Mouse (Mus musculus) layer of hippocampus, adult 11-12 months (tissue): Measurements from ENCODE around the gene Rpf1.

ENCODE experiments used
- DNase-seq: peaks from one replicate; pipeline ENCODE4 v3.0.0; 2022; ENCODE audit warnings: low spot score

The Rpf1 gene

DNA sequence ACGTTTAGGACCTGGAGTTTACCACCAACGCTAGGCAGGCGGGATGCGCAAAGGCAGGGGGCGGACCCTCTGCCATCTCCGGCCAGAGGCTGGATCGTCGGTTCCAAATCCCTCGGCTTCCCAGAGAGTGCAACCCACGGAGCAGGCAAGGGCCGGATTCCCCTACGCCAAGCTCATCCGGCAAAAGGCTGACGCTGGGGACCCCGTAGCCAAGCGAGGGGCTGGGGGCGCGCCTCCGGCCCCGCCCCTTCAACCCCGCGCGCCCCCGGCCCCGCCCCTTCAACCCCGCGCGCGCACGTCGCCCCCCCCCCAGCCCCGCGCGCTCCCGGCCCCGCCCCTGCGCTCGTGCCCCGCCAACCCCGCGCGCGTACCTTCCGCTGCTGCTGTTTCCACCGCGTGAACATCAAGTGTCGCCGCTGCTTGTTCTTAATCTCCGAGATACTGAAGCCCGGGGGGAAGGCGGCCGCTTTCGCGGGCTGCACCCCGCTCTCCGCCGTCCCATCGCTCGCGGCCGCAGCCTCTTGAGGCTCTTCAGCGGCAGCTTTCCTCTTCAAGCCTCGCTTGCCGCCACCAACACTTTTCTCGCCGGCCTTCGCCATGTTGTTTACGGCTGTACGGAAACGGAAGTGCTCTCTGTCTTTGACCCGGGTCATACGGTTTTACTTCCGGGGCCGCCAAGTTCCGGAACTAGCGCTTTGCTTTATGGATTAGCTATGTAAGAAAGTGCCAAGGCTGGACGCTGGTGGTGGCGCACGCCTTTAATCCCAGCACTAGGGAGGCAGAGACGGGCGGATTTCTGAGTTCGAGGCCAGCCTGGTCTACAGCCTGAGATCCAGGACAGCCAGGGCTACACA, at the start of gene Rpf1:
Gene Rpf1 (minus strand): TSS at position 632 of the 854 bp plus-strand sequence.
- peak; percentile 92 for DNase-seq

DNA sequence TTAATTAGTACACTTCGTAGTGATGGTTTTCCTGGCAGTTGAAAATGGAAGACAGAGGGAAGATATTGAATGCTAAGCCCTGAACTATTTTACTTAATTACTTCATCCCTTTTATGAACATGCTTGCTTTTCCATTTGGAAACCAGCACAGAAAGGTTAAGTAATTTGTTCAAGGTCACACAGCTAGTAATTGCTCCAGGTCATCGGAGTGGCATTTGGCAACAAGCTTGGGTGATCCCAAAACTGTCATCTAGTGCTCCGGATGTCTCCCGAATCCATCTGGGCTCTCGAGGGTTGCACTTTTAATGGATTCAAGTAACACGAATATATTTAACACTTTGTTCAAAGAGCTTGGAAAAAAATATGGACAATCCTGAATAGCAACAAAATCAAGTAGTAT, 49.7 kb upstream of the Rpf1 start:
- no peak for DNase-seq

- no peak for DNase-seq
Observed at GRCm38 (mm10) chr3:146570148-146570782, 49.0 kb upstream of the Rpf1 start, which contains the start of gene Uox. Uox (plus strand) TSS chr3:146570426.

DNA sequence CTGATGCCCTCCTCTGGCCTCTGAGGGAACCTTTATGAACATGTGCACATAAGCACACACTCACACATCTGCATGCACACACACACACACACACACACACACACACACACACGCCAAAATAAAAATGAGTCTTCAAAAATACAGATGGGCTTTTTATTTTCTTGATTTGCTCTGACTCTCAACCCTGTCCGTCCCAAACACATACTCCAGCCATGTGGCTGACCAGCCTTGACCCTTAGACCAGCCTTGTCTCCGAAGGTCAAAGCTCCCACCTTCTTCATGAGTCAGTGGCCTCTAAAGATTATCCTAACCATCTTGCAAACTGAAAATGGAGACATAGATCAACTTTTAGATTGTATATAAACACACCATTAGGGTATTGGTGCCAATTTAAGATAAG, 48.4 kb upstream of the Rpf1 start:
- no peak for DNase-seq

GRCm38 (mm10) chr3:146567884-146568530, 46.8 kb upstream of the Rpf1 start:
- peak; percentile 19 for DNase-seq

DNA sequence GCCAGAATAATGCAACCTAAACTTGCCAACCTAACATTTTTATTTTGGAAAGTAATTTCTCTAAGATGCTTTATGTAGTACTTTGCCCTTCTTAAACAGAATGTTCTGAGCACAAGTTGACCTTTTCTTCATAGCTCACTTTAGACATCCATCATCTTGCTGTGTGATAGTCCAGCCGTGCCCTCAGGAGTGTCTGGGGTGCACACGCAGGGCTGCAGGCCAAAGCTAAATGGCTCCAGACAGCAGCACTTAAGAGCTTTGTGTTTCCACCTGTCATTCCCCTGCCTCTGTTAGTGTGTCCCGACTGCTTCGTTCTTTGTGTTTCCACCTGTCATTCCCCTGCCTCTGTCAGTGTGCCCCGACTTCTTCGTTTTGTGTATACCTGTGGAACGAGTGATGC, 46.1 kb upstream of the Rpf1 start:
- no peak for DNase-seq

- no peak for DNase-seq
Observed at GRCm38 (mm10) chr3:146565065-146565411, 43.8 kb upstream of the Rpf1 start.

- DNase-seq: peak; percentile 88
Observed at GRCm38 (mm10) chr3:146564268-146565064, 43.2 kb upstream of the Rpf1 start.

GRCm38 (mm10) chr3:146562936-146563335, 41.7 kb upstream of the Rpf1 start:
- DNase-seq: no peak

- DNase-seq: no peak
Observed at GRCm38 (mm10) chr3:146557507-146557906, 36.3 kb upstream of the Rpf1 start.

- DNase-seq: no peak
Observed at GRCm38 (mm10) chr3:146556567-146556966, 35.3 kb upstream of the Rpf1 start.

GRCm38 (mm10) chr3:146554816-146555215, 33.6 kb upstream of the Rpf1 start:
- DNase-seq: no peak

DNA sequence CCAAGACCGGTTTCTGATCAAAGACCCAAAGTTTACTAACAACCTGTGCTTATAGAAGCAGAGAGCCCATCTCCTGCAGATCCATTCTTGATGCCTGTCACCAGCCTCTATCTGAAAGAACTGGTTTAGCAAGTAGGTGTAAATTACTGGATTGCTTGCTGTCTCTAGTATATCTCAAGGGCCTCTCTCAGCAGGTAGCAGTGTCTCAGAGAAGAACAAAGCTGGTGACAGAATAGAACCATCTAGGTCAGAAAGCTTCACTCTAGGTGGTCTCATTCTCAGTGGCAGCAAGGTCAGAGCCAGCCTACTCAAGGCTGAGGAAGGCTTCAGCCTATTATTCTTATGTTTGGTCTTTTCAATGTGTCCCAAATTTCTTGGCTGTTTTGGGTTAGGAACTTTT, 22.4 kb upstream of the Rpf1 start:
- DNase-seq: no peak

GRCm38 (mm10) chr3:146540521-146541273, 19.5 kb upstream of the Rpf1 start:
- no peak for DNase-seq

DNA sequence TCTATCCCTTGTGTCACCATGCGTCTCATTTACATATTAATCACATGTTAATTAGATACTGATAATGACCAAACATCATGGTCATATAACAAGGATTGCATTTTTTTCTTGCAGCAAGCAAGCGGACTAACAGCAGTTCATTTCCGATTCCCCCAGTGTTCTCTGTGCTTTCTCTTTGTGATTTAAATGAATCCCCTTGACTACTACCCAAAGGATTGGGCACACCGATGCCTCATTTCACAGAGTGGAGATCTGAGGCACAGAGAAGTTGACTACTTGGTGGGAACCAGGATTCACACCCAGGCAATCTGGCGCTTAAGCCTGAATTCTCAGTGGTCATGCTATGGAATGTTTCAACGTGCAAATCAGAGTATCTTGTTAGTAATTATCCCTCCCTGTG, 13.8 kb upstream of the Rpf1 start:
- no peak for DNase-seq

DNA sequence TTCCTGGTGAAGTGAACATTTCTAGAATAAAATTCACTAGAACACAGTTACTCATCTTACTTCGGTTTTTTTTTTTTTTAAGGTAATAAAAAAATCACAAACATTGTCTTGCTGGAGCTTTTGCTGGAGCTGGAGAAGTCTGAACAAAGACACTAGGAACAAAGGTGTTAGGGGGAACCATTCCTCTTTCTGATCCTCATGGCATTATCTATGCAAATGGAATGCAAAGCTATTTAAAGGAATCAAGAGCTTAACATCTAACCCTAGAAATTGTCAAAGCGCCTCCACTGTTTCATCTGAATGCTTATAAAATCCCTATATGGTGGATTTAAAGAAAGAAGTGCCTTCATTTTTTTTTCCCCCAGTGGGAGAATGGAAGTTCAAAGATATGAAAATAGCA, 7.1 kb upstream of the Rpf1 start:
- no peak for DNase-seq

DNA sequence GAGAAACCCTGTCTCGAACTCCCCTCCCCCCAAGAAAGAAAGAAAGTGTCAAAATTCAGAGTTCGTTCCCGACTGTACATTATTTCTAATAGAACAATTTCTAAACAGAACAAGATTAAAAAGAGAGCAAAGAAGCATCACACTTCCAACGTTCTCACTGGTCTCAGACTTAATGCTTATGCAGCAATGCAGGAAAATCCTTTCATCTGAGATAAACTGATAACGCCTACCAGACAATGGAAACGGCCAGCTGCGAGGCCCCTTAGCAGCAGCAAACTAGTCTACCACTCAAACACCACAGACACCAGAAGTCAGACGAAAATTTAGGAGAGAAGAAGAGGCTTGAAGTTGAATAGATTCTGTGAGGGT, 407 bp upstream of the Rpf1 start:
- no peak for DNase-seq

- no peak for DNase-seq
Observed at GRCm38 (mm10) chr3:146520226-146520797, 917 bp downstream of the Rpf1 start.

GRCm38 (mm10) chr3:146506711-146507110, 14.5 kb downstream of the Rpf1 start:
- DNase-seq: no peak

DNA sequence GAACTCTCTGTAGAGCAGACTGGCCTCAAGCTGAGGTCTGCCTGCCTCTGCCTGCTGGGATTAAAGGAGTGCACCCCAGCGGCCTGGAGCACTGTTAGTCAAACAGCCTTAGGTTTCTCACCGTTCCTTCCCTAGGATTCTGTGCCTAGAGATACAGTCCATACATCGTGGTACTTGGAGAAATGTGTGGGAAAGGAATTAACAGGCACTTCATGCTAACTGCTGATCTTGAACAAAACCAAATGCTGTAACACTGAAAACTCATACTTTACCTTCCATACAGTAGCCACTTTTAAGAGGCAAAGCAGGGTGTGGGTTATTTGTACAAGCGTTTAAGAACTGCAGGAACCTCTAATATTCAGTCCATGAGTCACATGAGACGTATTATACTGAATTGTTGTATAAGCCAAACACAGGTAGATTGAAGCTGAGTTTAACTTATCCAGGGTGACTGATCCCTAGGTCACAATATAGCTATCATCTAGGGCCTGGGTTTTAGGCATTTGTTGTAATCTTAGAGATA, 19.6 kb downstream of the Rpf1 start:
- no peak for DNase-seq

DNA sequence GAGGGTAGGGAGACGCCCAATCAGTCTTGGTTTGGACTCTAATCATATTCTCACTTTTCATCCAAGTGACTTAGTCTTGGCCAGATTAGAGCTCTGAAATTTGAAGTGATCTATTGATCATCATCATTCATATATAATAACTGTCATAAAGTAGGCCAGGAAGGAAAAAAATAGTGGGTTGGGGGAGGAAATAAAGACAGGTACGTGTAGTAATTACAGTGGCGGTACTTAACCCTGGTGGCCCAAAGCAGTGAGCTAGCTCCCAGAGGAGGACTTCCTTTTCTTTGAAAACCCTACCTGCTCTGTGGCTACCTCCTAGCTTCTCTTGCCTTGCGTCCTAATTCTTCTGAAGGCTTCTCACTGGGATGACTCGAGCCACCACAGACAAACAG, 20.4 kb downstream of the Rpf1 start:
- DNase-seq: no peak
